Mouse (Mus musculus): ENCODE results near the gene Dtx2. TPM values are rescaled to one million over a fixed set of nuclear protein-coding genes. Genes with fewer than 3 reads are reported as not detected.

The Dtx2 gene
- total and polyA plus RNA-seq, 3 experiments = 16.0 to 43.7 (median 20.4) TPM

DNA sequence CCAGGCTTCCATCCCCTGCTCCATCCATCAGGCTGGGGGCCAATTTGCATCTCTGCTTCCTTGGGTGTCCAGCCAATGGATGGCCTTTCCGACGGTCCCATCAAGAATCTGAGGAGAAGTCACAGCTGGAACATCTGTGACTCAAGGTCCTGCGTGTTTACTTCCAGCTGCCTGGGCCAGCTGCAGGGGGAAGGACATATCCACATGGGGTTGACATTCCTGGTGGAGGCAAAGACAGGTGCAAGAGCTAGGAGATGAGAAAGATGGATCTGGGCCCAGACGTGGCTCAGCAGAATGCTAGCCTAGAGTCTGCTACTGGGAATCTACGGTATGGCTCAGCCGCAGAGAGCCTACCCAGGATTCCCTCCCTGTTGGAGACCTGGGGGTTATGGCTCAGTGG, 24.4 kb upstream of the Dtx2 start:
- TF ChIP-seq MAFK (IDR thresholded peaks at IDR 0.05; ENCODE audit: insufficient replicate concordance, low read length) (no peak), CTCF (conservative IDR thresholded peaks at IDR 0.05 in 1 of 2, IDR thresholded peaks at IDR 0.05 in 1 of 2; ENCODE audit: low read depth in 2 of 2, low read length in 2 of 2) (no peak), MAX (IDR thresholded peaks at IDR 0.05; ENCODE audit: low read length) (no peak), POLR2A (IDR thresholded peaks at IDR 0.05; ENCODE audit: low read depth, low read length) (no peak), PAX5 (IDR thresholded peaks at IDR 0.05; ENCODE audit: low read length) (no peak), RAD21 (IDR thresholded peaks at IDR 0.05; ENCODE audit: low read depth, low read length) (no peak), MEF2A (IDR thresholded peaks at IDR 0.05; ENCODE audit: borderline replicate concordance, low read depth, low read length) (no peak), MXI1 (IDR thresholded peaks at IDR 0.05; ENCODE audit: low read depth, low read length) (no peak), ELF1 (IDR thresholded peaks at IDR 0.05; ENCODE audit: low read depth, low read length) (no peak), ZC3H11A (IDR thresholded peaks at IDR 0.05; ENCODE audit: low read depth, low read length) (no peak), E2F4 (IDR thresholded peaks at IDR 0.05; ENCODE audit: insufficient replicate concordance, low read depth, low read length) (no peak), USF2 (conservative IDR thresholded peaks at IDR 0.05; ENCODE audit: low read depth, low read length) (no peak), UBTF (IDR thresholded peaks at IDR 0.05; ENCODE audit: low read depth, low read length) (no peak), HCFC1 (IDR thresholded peaks at IDR 0.05; ENCODE audit: low read depth, low read length) (no peak), POLR2AphosphoS2 (IDR thresholded peaks at IDR 0.05; ENCODE audit: low read depth, low read length) (no peak), JUN (IDR thresholded peaks at IDR 0.05; ENCODE audit: insufficient read depth, low read depth, low read length) (no peak), GABPA (IDR thresholded peaks at IDR 0.05; ENCODE audit: insufficient replicate concordance, low read depth, low read length) (no peak)
- in situ Hi-C loops (cut with MboI; ENCODE audit: low pct_ligation_motif_present, low pct_unique_long_range_greater_than_20kb, low sequenced_read_pairs) = no loop called here
- no peak overlapping the region for H3K4me3 ChIP-seq (replicated peaks in 1 of 3; ENCODE audit: low read depth in 2 of 3, low read length in 2 of 3, poor library complexity in 1 of 3)
- H3K27me3 ChIP-seq (replicated peaks) = peaks cover 13% of the 10 kb centered on the region
- H3K79me2 ChIP-seq (replicated peaks; ENCODE audit: control insufficient read depth, extremely low read depth, insufficient read depth, poor library complexity, severe bottlenecking) = no peaks in the 10 kb centered on the region
- H3K27ac ChIP-seq (ENCODE audit: insufficient read depth, low read depth) = no peak overlapping the region
- H3K9me3 ChIP-seq (replicated peaks; ENCODE audit: low read length) = no peaks in the 10 kb centered on the region
- dilution Hi-C loops (cut with MboI; ENCODE audit: extremely low pct_ligation_motif_present, extremely low pct_unique_long_range_greater_than_20kb, low sequenced_read_pairs) = no loop called here
- no peak overlapping the region for H3K9ac ChIP-seq (ENCODE audit: insufficient read depth, low read depth)
- DNase-seq (ENCODE audit: extremely low read depth) = no peak
- H3K36me3 ChIP-seq (replicated peaks in 1 of 2; ENCODE audit: control insufficient read depth in 1 of 2, insufficient read depth in 1 of 2, low read length in 1 of 2) = no peaks in the 10 kb centered on the region
- no peak overlapping the region for H3K4me2 ChIP-seq (ENCODE audit: insufficient read depth, low read depth, poor library complexity, severe bottlenecking)
- H3K4me1 ChIP-seq (ENCODE audit: control insufficient read depth in 1 of 2, insufficient read depth in 2 of 2) = peaks cover 4 to 6% of the 10 kb centered on the region in 2 experiments; a peak in 1 of 4 replicates

DNA sequence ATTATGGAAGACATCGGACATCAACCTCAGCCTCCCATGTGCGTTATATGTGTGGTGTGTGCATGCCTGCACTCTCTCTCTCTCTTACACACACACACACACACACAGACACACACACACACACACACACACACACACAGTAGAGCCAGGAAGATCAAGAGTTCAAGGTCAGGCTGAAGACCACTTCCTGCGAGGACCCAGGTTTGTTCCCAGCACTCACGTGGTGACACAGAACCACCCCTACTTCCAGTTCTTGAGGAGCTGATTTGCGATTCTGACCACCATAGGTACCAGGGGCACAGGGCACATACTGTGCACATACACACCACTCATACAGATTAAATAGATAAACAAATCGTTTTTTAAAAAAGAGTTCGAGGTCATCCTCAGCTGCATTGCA, 22.7 kb upstream of the Dtx2 start:
- in situ Hi-C loops (cut with MboI; ENCODE audit: low pct_ligation_motif_present, low pct_unique_long_range_greater_than_20kb, low sequenced_read_pairs) (no loop called here), dilution Hi-C loops (cut with MboI; ENCODE audit: extremely low pct_ligation_motif_present, extremely low pct_unique_long_range_greater_than_20kb, low sequenced_read_pairs) (no loop called here)
- Histone ChIP-seq H3K36me3 (replicated peaks in 1 of 2; ENCODE audit: control insufficient read depth in 1 of 2, insufficient read depth in 1 of 2, low read length in 1 of 2) (no peaks in the 10 kb centered on the region), H3K9me3 (replicated peaks; ENCODE audit: low read length) (no peaks in the 10 kb centered on the region), H3K4me3 (replicated peaks in 1 of 3; ENCODE audit: low read depth in 2 of 3, low read length in 2 of 3, poor library complexity in 1 of 3) (no peak overlapping the region), H3K4me2 (ENCODE audit: insufficient read depth, low read depth, poor library complexity, severe bottlenecking) (no peak overlapping the region), H3K79me2 (replicated peaks; ENCODE audit: control insufficient read depth, extremely low read depth, insufficient read depth, poor library complexity, severe bottlenecking) (no peaks in the 10 kb centered on the region), H3K27ac (ENCODE audit: insufficient read depth, low read depth) (no peak overlapping the region), H3K9ac (ENCODE audit: insufficient read depth, low read depth) (no peak overlapping the region), H3K4me1 (ENCODE audit: control insufficient read depth in 1 of 2, insufficient read depth in 2 of 2) (peaks cover 3 to 7% of the 10 kb centered on the region in 2 experiments; a peak in 2 of 4 replicates), H3K27me3 (replicated peaks) (peaks cover 12% of the 10 kb centered on the region)
- TF ChIP-seq RAD21 (IDR thresholded peaks at IDR 0.05; ENCODE audit: low read depth, low read length) (no peak), ZNF384 (IDR thresholded peaks at IDR 0.05; ENCODE audit: low read depth, low read length) (no peak), TCF12 (IDR thresholded peaks at IDR 0.05; ENCODE audit: low read depth, low read length) (no peak), POLR2AphosphoS2 (IDR thresholded peaks at IDR 0.05; ENCODE audit: low read depth, low read length) (no peak), GABPA (IDR thresholded peaks at IDR 0.05; ENCODE audit: insufficient replicate concordance, low read depth, low read length) (no peak), ZMIZ1 (IDR thresholded peaks at IDR 0.05; ENCODE audit: low read depth, low read length) (no peak), CHD1 (IDR thresholded peaks at IDR 0.05; ENCODE audit: low read depth, low read length) (no peak), USF1 (IDR thresholded peaks at IDR 0.05; ENCODE audit: low read depth, low read length) (no peak), PAX5 (IDR thresholded peaks at IDR 0.05; ENCODE audit: low read length) (no peak), SMC3 (IDR thresholded peaks at IDR 0.05; ENCODE audit: low read depth, low read length) (no peak), USF2 (conservative IDR thresholded peaks at IDR 0.05; ENCODE audit: low read depth, low read length) (no peak), ZKSCAN1 (IDR thresholded peaks at IDR 0.05; ENCODE audit: borderline replicate concordance, low read depth, low read length) (no peak), NELFE (IDR thresholded peaks at IDR 0.05; ENCODE audit: low read depth, low read length) (no peak), ELF1 (IDR thresholded peaks at IDR 0.05; ENCODE audit: low read depth, low read length) (no peak), BHLHE40 (IDR thresholded peaks at IDR 0.05; ENCODE audit: low read depth, low read length) (no peak), NRF1 (IDR thresholded peaks at IDR 0.05; ENCODE audit: low read depth, low read length) (no peak), SIN3A (IDR thresholded peaks at IDR 0.05; ENCODE audit: low read length) (no peak), MXI1 (IDR thresholded peaks at IDR 0.05; ENCODE audit: low read depth, low read length) (no peak)
- no peak for DNase-seq (ENCODE audit: extremely low read depth)

Data from CH12.LX (cell line).